Mouse (Mus musculus): Measurements from ENCODE around the gene Pnmal1. TPM values are rescaled to one million over a fixed set of nuclear protein-coding genes. Genes with fewer than 3 reads are reported as not detected.

The Pnmal1 gene
- polyA plus RNA-seq, 1 experiment from 2014 or later = 76.1 TPM

- ATAC-seq (replicated peaks) = peak; percentile 40
- peak overlapping the region; percentile 84 for H3K27ac ChIP-seq
- H3K4me2 ChIP-seq = no peak overlapping the region
- H3K9ac ChIP-seq = no peak overlapping the region
- 13% methylated on average over 14 of the region's 14 CpGs for WGBS
- peaks cover 31% of the 10 kb centered on the region for H3K4me1 ChIP-seq
- no peaks in the 10 kb centered on the region for H3K36me3 ChIP-seq (replicated peaks)
- H3K9me3 ChIP-seq = no peaks in the 10 kb centered on the region
- no peaks in the 10 kb centered on the region for H3K27me3 ChIP-seq (replicated peaks)
- H3K4me3 ChIP-seq = no peak overlapping the region
These were observed 27.4 kb upstream of the Pnmal1 start for GRCm38 (mm10) chr7:16931968-16932627.

GRCm38 (mm10) chr7:16932704-16933577, 26.5 kb upstream of the Pnmal1 start:
- Histone ChIP-seq H3K27ac (peak overlapping the region; percentile 84), H3K4me3 (no peak overlapping the region), H3K4me2 (peak overlapping the region; percentile 36), H3K9me3 (no peaks in the 10 kb centered on the region), H3K9ac (no peak overlapping the region), H3K27me3 (replicated peaks) (no peaks in the 10 kb centered on the region), H3K4me1 (peaks cover 36% of the 10 kb centered on the region), H3K36me3 (replicated peaks) (no peaks in the 10 kb centered on the region)
- ATAC-seq (replicated peaks) = peak; percentile 74
- 30% methylated on average over 14 of the region's 14 CpGs for WGBS

- Histone ChIP-seq H3K9me3 (no peaks in the 10 kb centered on the region), H3K4me1 (peaks cover 62% of the 10 kb centered on the region), H3K9ac (no peak overlapping the region), H3K36me3 (replicated peaks) (no peaks in the 10 kb centered on the region), H3K4me3 (no peak overlapping the region), H3K27ac (no peak overlapping the region; the same call in 1 of the 2 replicates), H3K27me3 (replicated peaks) (no peaks in the 10 kb centered on the region), H3K4me2 (no peak overlapping the region)
- no peak for ATAC-seq (replicated peaks)
- 51% methylated on average over 4 of the region's 4 CpGs for whole genome bisulfite sequencing
These were observed 22.2 kb upstream of the Pnmal1 start for GRCm38 (mm10) chr7:16937312-16937711.

GRCm38 (mm10) chr7:16938117-16938791, 21.2 kb upstream of the Pnmal1 start:
- WGBS = 55% methylated on average over 17 of the region's 17 CpGs
- H3K9ac ChIP-seq = no peak overlapping the region
- 0 out of 2 replicates have a peak overlapping the region, but pooled peaks have one; percentile 2 for H3K4me3 ChIP-seq

GRCm38 (mm10) chr7:16940292-16940691, 19.2 kb upstream of the Pnmal1 start:
- no peak overlapping the region for H3K4me3 ChIP-seq
- peak overlapping the region; percentile 82 for H3K27ac ChIP-seq
- H3K4me1 ChIP-seq = peaks cover 65% of the 10 kb centered on the region
- no peaks in the 10 kb centered on the region for H3K9me3 ChIP-seq
- ATAC-seq (replicated peaks) = no peak
- no peaks in the 10 kb centered on the region for H3K27me3 ChIP-seq (replicated peaks)
- 21% methylated on average over 7 of the region's 7 CpGs for WGBS
- no peaks in the 10 kb centered on the region for H3K36me3 ChIP-seq (replicated peaks)
- H3K4me2 ChIP-seq = no peak overlapping the region; the same call in 1 of the 2 replicates
- H3K9ac ChIP-seq = peak overlapping the region; percentile 9; the same call in 1 of the 2 replicates

More at GRCm38 (mm10) chr7:16938117-16938791, 21.2 kb upstream of the Pnmal1 start:
- Histone ChIP-seq H3K27me3 (replicated peaks) (no peaks in the 10 kb centered on the region), H3K36me3 (replicated peaks) (no peaks in the 10 kb centered on the region), H3K4me2 (peak overlapping the region; percentile 30), H3K4me1 (peaks cover 62% of the 10 kb centered on the region), H3K27ac (peak overlapping the region; percentile 82), H3K9me3 (no peaks in the 10 kb centered on the region)
- peak; percentile 90 for ATAC-seq (replicated peaks)

GRCm38 (mm10) chr7:16942861-16943260, 16.6 kb upstream of the Pnmal1 start:
- Histone ChIP-seq H3K9ac (no peak overlapping the region), H3K4me2 (no peak overlapping the region), H3K4me1 (peaks cover 77% of the 10 kb centered on the region), H3K9me3 (no peaks in the 10 kb centered on the region), H3K4me3 (no peak overlapping the region), H3K27ac (peak overlapping the region; percentile 96), H3K36me3 (replicated peaks) (no peaks in the 10 kb centered on the region), H3K27me3 (replicated peaks) (no peaks in the 10 kb centered on the region)
- WGBS = 27% methylated on average over 4 of the region's 4 CpGs
- no peak for ATAC-seq (replicated peaks)

- Histone ChIP-seq H3K9me3 (no peaks in the 10 kb centered on the region), H3K36me3 (replicated peaks) (no peaks in the 10 kb centered on the region), H3K4me1 (peaks cover 78% of the 10 kb centered on the region), H3K4me3 (peak within 1 kb of the TSS; percentile 61), H3K27ac (peak within 1 kb of the TSS; percentile 96), H3K27me3 (replicated peaks) (no peaks in the 10 kb centered on the region), H3K9ac (peak within 1 kb of the TSS; percentile 88), H3K4me2 (peak within 1 kb of the TSS; percentile 86)
- WGBS = 9% methylated on average over 36 of the region's 36 CpGs
- peak; percentile 90 for ATAC-seq (replicated peaks)
These were observed 15.2 kb upstream of the Pnmal1 start, which contains the start of gene Pnmal2 for GRCm38 (mm10) chr7:16944061-16944807. Gene Pnmal2, plus strand, starts transcription at chr7:16944682.

- Histone ChIP-seq H3K27ac (peak overlapping the region; percentile 96), H3K4me3 (peak overlapping the region; percentile 61), H3K9ac (peak overlapping the region; percentile 88), H3K36me3 (replicated peaks) (no peaks in the 10 kb centered on the region), H3K4me2 (peak overlapping the region; percentile 86), H3K27me3 (replicated peaks) (no peaks in the 10 kb centered on the region), H3K4me1 (peaks cover 78% of the 10 kb centered on the region), H3K9me3 (no peaks in the 10 kb centered on the region)
- under 1% methylated on average over 22 of the region's 22 CpGs for WGBS
- peak; percentile 22 for ATAC-seq (replicated peaks)
These were observed 14.6 kb upstream of the Pnmal1 start for GRCm38 (mm10) chr7:16944808-16945315.

- WGBS = 10% methylated on average over 17 of the region's 17 CpGs
- ATAC-seq (replicated peaks) = no peak
- Histone ChIP-seq H3K9ac (peak overlapping the region; percentile 88), H3K4me3 (peak overlapping the region; percentile 61), H3K4me1 (peaks cover 78% of the 10 kb centered on the region), H3K36me3 (replicated peaks) (no peaks in the 10 kb centered on the region), H3K27me3 (replicated peaks) (no peaks in the 10 kb centered on the region), H3K9me3 (no peaks in the 10 kb centered on the region), H3K27ac (peak overlapping the region; percentile 96), H3K4me2 (peak overlapping the region; percentile 86)
These were observed 14.1 kb upstream of the Pnmal1 start for GRCm38 (mm10) chr7:16945419-16945818.

GRCm38 (mm10) chr7:16946441-16947348, 12.8 kb upstream of the Pnmal1 start:
- WGBS = 1% methylated on average over 53 of the region's 53 CpGs
- Histone ChIP-seq H3K9ac (peak overlapping the region; percentile 88), H3K27ac (peak overlapping the region; percentile 96), H3K36me3 (replicated peaks) (no peaks in the 10 kb centered on the region), H3K4me1 (peaks cover 74% of the 10 kb centered on the region), H3K9me3 (no peaks in the 10 kb centered on the region), H3K4me3 (peak overlapping the region; percentile 61), H3K4me2 (peak overlapping the region; percentile 86), H3K27me3 (replicated peaks) (no peaks in the 10 kb centered on the region)
- ATAC-seq (replicated peaks) = no peak

Measured in midbrain, embryonic 15.5 days (tissue).